Mouse (Mus musculus): ENCODE measurements around the gene Asxl1.

Gene Asxl1

DNA sequence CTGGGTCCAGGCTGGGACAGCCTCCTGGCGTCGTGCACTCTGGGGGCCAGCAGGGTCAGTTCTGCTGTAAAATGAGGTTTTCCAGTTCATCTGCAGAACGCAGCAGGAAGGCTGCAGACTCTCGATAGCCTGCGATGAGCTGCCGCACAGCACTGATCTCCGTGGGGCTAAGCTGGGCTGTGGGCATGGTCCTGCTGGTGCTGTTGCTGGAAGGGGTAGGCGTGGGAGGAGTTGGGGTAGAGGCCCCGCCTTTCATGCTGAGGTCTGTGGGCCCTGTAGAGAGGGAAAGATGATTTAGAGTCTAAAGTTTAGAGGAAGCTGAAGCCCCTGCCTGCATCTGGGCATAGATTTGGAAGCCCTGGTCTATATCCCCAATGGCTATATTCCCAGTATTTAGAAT lies 65.9 kb downstream of the Asxl1 start:
- no peak for DNase-seq (ENCODE audit: low spot score in 2 of 2)

DNA sequence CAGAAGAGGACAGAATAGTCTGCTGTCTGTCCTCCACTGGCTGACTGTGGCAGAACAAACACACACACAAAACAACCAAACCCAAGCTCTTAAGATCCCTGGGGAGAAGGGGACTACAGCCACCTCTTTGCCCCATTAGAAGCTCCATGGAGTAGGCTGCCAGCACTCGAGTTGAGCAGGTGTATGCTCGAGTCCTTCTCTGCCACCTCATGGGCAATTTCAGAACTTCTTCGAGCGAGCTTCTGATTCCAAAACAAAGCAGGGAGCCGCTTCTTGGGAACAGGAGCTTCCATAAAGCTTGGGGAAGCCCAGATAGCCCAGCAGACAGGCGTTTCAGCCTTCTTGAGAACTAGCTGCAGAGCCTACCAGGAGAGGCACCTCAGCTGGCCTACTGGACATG lies 66.9 kb downstream of the Asxl1 start:
- DNase-seq (ENCODE audit: low spot score in 2 of 2): no peak

DNA sequence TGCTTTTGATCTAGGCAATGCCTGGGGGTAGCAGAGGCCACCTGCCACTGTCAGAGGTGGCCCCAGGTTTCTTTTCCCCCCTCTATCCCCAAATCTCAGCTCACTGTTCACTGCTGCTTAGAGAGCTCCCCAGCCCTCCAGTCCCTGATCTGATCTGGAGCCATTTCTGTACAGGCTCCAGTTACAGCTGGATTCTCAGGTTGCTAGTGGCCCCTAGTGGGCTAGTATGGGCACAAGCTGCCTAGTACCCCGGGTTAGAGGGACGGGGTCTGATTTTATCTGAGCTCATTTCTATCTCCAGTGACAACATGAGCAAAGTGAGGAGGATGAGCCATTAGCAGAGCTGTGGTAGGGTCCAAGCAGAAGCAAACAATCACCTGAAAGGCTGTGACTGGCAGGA lies 69.0 kb downstream of the Asxl1 start:
- peak; percentile 11 to 57 for DNase-seq (ENCODE audit: low spot score in 2 of 2)

DNA sequence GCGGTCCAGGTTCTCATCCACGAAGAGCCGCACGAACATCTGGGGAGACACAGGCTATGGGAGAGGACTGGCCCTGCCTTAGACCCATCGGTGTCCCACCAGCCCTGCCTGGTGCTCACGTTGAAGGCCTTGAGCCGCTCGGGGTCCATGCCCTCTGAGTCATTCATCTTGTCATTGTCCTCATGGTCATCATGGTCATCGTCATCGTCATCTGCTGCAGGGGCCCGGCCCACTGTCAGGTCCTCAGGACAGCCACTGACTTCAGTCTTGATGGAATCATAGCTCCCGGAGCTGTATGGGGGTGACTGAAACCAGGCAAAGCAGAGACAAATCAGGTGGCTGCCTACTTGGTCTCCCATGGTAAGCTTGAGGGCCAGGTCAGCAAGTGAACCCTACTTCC lies 72.2 kb downstream of the Asxl1 start:
- DNase-seq (ENCODE audit: low spot score in 2 of 2): no peak

DNA sequence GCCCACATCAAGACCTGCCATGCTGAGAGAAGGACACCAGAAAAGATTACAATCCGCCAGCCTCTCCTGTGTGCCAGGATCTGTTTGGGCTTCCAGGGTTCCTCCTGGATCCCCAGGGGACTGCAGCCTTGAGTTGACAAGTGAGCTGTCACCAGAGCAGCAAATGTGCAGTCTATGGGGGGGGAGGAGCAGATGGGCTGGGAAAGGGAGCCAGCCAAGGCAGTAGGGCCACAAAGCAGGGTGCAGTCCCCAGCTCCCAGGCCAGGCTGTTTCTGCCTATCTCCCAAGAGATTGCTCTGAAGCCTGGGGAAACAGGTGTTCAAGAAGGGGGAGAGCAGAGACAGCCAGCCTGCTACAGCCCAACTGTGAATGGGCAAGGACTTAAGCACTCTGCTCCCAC lies 72.8 kb downstream of the Asxl1 start:
- DNase-seq (ENCODE audit: low spot score in 2 of 2): no peak

DNA sequence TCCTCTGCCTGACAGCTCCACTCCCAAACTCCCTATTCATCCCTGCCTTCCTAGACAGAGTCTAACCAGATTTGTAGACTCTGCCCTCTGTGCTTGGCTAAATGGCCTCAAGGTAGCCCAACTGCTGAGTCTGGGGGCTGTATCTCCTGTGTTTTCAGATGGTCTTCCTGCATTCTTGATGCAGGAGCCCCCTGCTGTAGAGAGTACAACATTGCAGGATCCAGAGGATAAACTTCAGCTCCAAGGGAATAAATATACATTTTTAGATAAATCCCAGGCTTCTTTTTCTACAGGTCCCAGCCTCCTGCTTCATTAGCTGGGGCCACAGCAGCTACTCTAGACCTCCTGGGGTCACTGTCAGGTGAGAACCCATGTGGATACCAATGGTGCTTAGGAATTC lies 75.6 kb downstream of the Asxl1 start:
- no peak for DNase-seq (ENCODE audit: low spot score in 2 of 2)

DNA sequence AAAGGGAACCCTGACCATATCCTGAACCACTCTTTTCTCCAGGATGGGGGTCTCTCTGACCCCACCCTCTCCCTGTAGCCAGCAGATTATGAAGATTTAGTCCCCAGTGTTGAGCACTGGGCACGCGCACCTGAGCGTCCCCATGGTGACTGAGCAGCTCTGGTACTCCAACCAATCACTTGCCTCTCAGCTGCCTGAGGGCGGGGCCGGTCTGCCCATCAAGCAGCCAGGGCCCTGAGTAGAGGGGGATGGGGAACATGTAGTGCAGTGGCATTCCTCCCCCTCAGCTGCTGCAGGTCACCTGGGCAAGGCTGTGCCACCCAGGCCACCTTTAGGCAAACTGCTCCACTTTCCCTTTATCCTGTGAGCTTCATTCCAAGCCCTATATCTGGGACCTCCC lies 76.4 kb downstream of the Asxl1 start:
- DNase-seq (ENCODE audit: low spot score in 2 of 2): no peak

DNA sequence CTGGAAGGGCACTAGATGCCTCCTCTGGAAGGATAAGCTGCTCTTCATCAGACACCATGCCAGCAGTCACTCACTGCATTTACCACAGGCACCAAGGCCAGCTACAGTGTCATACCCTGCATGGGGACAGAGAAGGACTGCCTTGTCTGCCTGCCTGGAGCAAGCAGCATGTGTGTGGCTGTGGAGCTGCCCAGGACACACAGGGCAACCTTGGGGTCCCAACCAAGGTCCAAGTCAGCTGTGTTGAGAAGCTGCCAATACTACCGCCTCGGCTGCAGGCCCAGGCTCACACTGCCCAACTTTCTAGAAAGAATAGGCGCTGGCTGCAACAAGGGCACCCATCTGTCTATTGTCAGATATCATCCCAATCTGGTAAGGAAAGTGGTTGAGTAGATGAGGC lies 77.5 kb downstream of the Asxl1 start:
- DNase-seq (ENCODE audit: low spot score in 2 of 2): no peak

DNA sequence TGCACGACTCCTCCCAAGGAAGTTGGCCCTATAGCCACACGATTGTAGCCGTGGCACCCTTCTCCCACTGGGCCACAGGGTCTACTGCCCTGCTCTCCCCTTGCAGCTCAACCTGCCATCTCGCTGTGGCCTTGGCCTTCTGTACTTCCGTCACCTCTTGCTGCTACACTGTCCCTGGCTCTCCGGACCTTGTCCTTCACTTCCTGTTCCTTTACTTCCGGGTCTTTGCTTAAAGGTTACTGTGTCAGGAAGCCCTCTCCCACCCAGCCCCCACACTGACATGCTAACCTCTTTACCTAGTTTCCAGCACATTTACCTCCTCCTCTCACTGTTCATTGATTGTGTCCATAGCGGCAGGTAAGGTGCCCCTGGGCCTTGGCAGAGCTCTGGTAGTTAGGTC lies 78.9 kb downstream of the Asxl1 start:
- DNase-seq (ENCODE audit: low spot score in 2 of 2): no peak

DNA sequence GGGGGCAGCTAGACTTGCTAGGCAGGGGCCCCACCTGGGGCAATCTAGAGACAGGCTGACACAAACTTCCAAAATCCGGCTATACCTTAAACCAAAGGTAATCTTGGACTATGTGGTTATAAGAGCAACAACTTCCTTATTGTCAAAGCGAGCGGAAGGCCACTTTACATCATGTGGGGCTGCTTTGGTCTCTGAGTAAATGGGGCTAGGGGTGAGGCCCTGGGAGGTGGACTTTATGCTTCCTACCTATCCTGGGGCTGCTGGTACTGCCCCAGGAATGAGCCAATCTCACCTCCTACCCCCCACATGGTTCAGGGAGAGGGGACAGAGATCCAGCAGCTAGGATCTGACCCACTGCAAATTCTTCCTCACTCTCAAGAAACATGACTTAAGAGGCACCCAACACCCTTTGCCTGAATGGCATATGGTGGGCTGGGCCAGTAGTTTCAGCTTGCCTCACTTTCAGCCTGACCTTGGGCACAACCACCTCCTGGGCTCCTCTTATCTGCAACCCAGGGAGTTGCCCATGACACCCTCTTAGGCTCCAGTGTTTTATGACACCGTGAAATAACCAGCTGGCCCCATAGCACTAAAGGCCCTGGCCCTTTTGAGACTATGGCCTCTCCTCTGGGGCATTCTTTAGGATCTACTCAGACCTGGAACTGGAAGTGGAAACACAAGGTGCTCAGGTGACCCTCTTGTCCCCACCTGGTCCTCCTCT lies 79.7 kb downstream of the Asxl1 start:
- no peak for DNase-seq (ENCODE audit: low spot score in 2 of 2)

DNA sequence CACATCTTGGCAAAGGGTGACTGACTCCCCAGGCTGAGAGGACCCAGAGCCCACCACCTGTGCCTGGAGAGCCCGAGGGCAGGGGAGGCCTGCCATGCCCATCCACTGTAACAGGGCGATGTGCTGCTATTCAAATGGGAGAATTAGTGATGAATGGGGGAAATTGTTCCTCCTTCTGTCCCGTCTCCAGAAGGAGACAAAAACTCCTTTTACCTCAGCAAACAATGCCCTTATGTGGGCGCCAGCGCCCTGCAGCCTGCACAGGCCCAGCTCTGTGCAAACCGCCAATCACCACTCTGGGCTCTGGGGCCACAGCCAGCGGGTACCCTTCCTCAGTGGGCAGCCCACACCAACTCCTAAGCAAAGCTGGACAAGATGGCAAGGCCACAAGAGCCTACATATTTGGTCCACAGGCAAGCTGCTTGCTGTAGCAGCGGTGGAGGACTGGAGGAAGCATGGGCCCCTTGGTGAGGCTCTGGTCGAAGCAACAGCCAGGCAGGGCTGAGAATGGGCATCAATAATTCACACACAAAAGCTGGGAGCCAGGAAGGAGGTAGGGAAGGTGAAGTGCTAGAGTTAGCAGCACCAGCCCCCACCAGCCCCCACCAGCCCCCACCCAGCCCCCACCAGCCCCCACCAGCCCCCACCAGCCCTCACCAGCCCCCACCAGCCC lies 80.5 kb downstream of the Asxl1 start:
- no peak for DNase-seq (ENCODE audit: low spot score in 2 of 2)

DNA sequence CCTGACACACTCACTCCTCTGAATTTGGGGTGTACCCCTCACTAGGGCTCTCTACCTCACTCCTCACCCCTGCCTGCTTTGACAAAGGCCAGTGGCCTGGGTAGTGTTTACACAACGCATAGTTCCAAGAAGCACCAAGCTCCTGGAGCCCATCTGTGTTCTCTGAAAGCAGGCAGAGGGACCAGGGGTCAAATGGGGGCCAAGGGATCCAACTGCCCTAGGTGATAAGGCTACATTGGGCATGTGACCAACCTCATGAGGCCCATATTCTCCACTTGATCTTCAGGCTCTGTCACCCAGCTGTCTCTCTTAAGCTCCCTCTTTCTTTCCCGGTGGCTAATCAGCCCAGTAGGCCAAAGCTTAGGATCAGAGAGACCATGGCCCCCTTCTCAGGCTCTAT lies 81.3 kb downstream of the Asxl1 start:
- no peak for DNase-seq (ENCODE audit: low spot score in 2 of 2)

DNA sequence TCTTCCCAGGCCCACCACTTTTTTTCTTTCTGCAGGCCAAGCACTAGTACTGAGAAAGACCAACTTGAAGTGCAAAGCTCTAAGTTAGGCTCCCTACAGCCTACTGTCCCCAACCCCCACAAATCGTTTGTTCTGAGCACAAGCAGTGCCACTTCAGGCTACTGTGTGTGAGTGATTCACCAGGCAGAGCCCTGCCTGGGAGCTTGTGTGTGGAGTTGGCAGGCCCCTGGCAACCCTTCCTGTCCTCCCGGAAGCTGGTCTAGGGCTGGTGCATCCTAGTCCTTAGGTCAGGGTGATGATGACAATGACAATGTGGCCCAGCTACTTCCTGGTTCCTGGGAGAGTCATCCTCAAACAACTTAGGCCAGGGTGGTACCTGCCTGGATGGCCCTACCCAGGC lies 82.9 kb downstream of the Asxl1 start:
- no peak for DNase-seq (ENCODE audit: low spot score in 2 of 2)

DNA sequence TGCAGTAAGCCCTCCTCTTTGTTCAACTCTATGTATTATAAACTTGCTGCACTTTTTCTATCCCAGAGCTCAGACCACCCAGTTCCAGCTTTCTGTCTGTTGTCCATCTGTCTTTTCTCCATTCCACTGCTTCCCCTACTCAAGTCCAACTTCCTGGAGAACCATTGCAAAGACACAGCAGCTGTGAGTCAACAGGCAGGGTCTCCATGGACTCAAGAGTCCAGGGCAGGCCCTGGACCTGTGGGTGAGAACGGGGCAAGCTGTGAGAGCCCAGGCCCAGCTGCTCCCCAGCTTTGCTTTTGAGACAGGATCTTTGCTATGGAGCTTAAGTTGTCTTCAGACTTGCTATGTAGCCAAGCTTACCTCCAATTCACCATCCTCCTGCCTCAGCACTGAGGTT lies 84.9 kb downstream of the Asxl1 start:
- DNase-seq (ENCODE audit: low spot score in 2 of 2): no peak

DNA sequence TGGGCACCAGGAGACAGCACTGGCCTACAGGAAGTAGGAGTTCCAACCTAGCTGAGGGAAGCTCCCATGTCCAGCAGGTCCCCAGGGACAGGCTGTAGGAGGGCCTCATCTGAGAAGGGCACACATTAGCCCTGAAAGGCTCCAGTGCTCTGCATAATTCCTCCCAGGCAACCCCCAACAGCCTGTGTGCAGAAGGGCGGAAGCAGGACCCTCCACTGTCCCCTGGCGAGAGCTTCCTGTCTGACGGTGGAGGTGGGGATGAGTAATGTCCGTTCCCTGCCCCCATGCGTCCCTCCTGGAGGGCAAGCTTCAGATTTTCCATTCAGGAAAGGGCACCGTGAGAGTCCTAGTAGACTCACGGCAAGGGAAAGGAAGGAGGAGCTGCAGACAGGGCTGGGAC lies 86.9 kb downstream of the Asxl1 start:
- no peak for DNase-seq (ENCODE audit: low spot score in 2 of 2)

DNA sequence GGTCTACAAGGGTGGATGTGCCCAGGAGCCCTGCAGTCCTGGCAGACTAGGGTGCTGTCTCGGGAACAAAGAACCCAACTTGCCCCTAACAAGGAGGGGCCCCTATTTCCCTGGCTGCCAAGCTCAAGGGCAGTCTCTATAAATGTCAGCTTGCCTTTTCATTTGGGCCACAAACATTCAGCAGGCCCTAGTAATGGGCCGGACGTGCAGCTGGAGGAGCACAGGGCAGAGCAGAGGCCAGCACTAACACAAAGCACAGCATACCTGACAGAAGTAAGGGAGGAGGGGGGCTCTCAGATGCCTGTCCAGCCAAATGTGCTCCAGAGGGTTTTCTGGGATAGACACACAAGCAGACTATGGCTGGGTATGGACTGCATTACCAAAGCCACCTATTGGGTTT lies 88.2 kb downstream of the Asxl1 start:
- no peak for DNase-seq (ENCODE audit: low spot score in 2 of 2)

DNA sequence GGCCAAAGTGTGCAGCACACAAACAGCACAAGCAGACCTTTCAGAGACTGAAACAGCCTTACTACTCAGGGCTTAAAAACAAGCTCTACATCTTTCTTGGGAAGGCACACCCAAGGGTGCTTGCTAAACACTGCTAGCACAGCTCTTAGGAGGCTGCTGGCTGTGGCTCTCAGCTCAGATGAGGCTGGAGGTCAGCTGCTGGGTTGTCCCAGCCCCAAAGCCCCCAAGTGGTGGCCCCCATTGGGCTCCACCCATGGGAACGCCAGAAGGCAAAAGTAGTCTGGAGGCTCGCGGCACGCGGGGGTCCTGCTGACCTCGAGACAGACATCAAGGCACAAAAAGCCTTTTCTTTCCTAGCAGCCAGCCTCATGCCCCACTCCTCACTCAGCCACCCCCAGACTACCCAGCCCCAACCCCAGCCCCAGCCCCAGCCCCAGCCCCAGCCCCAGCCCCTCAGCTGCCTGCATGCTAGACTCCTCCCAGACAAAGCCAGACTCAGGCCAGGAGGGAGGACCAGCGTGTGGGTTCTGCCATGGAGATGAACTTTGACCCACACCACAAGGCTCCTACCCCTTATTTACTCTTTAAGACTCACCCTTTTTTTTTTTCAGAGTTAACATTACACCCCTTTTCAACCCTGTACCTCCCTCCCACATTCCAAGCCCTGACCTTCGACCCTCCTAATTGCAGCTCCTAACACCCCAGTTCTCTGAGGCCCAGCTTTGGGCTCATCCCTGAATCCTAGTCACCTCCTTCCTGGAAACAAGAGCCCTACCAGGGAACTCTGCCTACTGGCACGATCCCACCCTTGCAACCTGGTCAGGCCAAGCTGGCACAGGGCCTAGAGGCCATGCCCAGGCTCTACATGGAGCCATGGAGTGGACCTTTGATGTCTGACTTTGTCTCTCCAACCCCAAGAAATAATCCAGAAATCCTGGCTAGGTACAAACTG lies 89.5 kb downstream of the Asxl1 start:
- DNase-seq (ENCODE audit: low spot score in 2 of 2): no peak

DNA sequence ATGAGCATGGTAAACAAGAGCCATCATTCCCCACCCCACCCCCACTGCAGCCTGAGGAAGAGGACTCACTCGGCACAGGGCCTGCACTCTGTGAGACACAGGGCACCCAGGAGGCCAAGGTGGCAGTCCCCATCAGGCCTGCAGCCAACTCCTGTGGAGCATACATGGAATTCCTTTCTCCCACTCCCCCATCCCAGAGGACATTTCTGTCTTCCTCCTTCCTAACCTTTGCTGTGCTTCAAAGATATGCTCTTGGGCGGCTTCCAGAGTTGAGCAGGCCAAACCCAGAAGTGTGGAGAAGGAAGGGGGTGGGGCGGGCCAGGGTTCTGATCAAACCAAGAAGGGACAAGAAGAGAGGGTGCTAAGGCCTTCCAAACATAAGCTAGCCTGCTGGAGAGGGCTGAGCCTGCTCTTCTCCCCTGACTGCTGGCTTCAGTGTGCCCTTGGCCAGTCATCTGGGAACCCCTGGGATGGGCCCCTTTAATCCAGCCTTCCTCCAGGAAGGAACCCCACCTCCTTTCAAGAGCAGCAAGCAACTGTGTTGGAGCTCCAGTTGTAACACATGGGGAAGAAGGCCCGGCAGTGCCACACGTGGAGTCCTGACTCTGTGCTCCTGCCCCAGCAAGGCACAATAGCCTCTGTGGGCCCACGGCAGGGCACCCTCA lies 91.1 kb downstream of the Asxl1 start:
- DNase-seq (ENCODE audit: low spot score in 2 of 2): no peak

DNA sequence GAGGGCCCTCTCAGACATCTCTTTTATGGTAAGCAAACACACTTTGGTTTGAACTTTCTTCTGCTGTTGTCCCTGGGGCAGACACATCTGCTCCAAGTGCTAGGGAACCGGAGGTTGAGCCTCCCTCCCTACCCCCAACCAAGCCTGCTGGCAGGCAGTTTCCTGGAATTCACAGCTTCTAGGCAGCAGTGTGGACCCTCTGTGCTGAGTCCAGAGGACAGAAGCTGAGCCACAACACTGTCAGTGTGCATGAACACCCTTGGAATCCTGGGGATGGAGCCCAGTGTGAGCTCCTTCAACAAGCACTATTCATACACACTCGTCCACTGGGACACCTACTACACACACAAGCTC lies 91.7 kb downstream of the Asxl1 start:
- no peak for DNase-seq (ENCODE audit: low spot score in 2 of 2)

DNA sequence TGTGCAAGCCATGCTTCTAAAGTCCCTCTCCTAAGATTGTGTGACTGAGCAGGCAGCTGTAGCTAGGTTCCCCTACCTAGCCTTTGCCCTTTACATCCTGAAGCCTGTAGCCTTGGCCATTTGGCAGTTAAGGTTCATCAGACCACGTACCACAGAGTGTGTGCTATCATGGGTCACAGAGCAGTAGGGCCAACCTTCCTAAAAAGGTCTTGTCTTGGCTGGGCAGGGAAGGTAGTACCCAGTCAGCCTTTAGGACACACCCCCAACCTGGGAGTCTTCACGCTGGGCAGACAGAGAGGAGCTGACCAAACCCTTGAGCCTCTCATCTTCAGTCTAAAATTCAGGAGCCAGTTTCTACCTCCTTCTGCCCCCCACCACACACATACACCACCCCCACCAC lies 95.1 kb downstream of the Asxl1 start:
- DNase-seq (ENCODE audit: low spot score in 2 of 2): no peak

DNA sequence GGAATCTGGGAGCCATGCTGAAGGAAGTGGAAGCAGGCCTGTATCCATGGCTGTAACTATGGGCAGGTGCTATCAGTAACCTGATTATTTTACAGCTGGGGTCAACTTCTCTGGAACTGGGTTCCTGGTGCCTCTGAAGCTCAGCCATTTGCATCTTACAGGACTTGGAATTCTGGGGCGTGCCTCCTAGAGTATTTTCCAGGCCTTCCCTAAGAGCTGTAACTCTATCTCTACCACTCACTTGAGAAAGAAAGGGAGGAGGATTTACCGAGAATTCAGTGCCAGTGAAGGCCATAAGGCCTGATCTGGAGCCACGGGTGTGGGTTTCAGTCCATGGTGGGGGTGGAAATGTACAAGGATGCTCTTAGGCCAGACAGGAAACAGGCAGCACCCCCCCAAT lies 95.6 kb downstream of the Asxl1 start:
- no peak for DNase-seq (ENCODE audit: low spot score in 2 of 2)

DNA sequence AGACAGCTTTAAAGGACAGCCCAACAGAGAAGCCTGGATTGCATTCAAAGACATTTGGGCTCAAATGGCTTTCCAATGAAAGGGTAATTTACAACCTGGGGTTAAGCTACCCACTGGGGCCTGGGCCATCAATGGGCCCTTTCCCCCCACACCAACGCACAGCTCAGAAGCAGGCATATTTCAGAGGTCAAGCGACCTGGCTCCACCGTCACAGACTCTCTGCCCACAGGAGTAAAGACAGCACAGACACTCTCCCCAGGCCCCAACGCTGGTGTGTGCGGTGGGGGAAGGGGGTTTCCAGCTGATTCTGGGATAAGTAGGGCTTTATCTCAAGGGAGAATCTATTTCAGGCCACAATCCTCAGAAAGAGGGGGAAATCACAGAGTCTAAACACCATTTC lies 97.1 kb downstream of the Asxl1 start:
- DNase-seq (ENCODE audit: low spot score in 2 of 2): no peak

Data from thymus, postnatal 10 days (tissue).